ENCODE assay signal across 13 mouse cellular contexts in genomic region chr15:30286245-30286642, GRCm38 (mm10).
A peak's percentile ranks its signal among the peaks of the same experiment; 100 is the strongest.
DNase-seq lines count a peak whose midpoint lies in the region; ATAC-seq and TF ChIP-seq lines count a peak whose summit lies in the region.
"Had no signal": no experiment of that assay in that cellular context is flagged by ENCODE, and none has a peak within 500 bp of the region (broad histone marks: within the 10 kb centered on the region; RNA-seq: fewer than 3 reads in every experiment).

No protein-coding gene starts in this region.

- WGBS in hindbrain, embryonic 13.5 days: 76% methylated on average over 7 of the region's 7 CpGs
- 89% methylated on average over 7 of the region's 7 CpGs for WGBS in hindbrain, embryonic 10.5 days
- 74% methylated on average over 7 of the region's 7 CpGs for WGBS in neural tube, embryonic 14.5 days
- 57% methylated on average over 7 of the region's 7 CpGs for WGBS in hindbrain, postnatal 0 days
- 74% methylated on average over 7 of the region's 7 CpGs for WGBS in neural tube, embryonic 15.5 days

- no peaks in the 10 kb centered on the region for H3K36me3 ChIP-seq in hindbrain, embryonic 13.5 days
- H3K36me3 ChIP-seq in hindbrain, embryonic 10.5 days: no peaks in the 10 kb centered on the region
- no peaks in the 10 kb centered on the region for H3K36me3 ChIP-seq in neural tube, embryonic 14.5 days (ENCODE audit: control insufficient read depth, insufficient read depth, low read length)
- no peaks in the 10 kb centered on the region for H3K36me3 ChIP-seq in hindbrain, postnatal 0 days (ENCODE audit: insufficient read depth, low read length)
- no peaks in the 10 kb centered on the region for H3K36me3 ChIP-seq in neural tube, embryonic 15.5 days

- peaks cover 7% of the 10 kb centered on the region for H3K4me1 ChIP-seq in hindbrain, embryonic 13.5 days (replicated peaks)
- no peaks in the 10 kb centered on the region for H3K4me1 ChIP-seq in hindbrain, embryonic 10.5 days (replicated peaks)
- H3K4me1 ChIP-seq in neural tube, embryonic 14.5 days (ENCODE audit: control insufficient read depth, insufficient read depth, low read length): no peaks in the 10 kb centered on the region; the same call in 1 of the 2 replicates
- peaks cover 6% of the 10 kb centered on the region; the same call in 1 of the 2 replicates for H3K4me1 ChIP-seq in hindbrain, postnatal 0 days (ENCODE audit: insufficient read depth, low read length)
- peaks cover 6% of the 10 kb centered on the region; the same call in 1 of the 2 replicates for H3K4me1 ChIP-seq in neural tube, embryonic 15.5 days

- no peak overlapping the region for H3K4me3 ChIP-seq in hindbrain, embryonic 13.5 days
- no peak overlapping the region for H3K4me3 ChIP-seq in hindbrain, embryonic 10.5 days
- no peak overlapping the region for H3K4me3 ChIP-seq in neural tube, embryonic 14.5 days (ENCODE audit: low read depth, low read length)
- H3K4me3 ChIP-seq in hindbrain, postnatal 0 days (ENCODE audit: low read length): peak overlapping the region; percentile 20
- no peak overlapping the region for H3K4me3 ChIP-seq in neural tube, embryonic 15.5 days (replicated peaks)

- peak; percentile 61 for ATAC-seq in hindbrain, embryonic 13.5 days (ENCODE audit: low FRiP score)
- 0 out of 2 replicates have a peak, but pooled peaks have one; percentile 38 for ATAC-seq in neural tube, embryonic 14.5 days (ENCODE audit: low read depth)
- peak; percentile 85 for ATAC-seq in hindbrain, postnatal 0 days
- peak; percentile 45; the same call in 1 of the 2 replicates for ATAC-seq in neural tube, embryonic 15.5 days (ENCODE audit: low FRiP score)

- no peak for TF ChIP-seq CTCF in hindbrain, postnatal 0 days (IDR thresholded peaks at IDR 0.05; ENCODE audit: low read depth)

- no peak for DNase-seq in hindbrain, embryonic 10.5 days (ENCODE audit: low spot score)
- DNase-seq in neural tube, embryonic 10.5 days (ENCODE audit: extremely low spot score, low spot score): no peak
- DNase-seq in hindbrain, postnatal 0 days (ENCODE audit: low spot score): peak; percentile 73
- no peak for DNase-seq in urinary bladder, postnatal 4 days (ENCODE audit: low spot score in 2 of 2)
- DNase-seq in testis, postnatal 14 days (ENCODE audit: low spot score): no peak
- DNase-seq: adrenal gland, adult 2 months; heart, adult 18-20 months; kidney, postnatal 14 days; lung, postnatal 4 days; thymus, postnatal 4 days had no signal

- H3K27me3 ChIP-seq in hindbrain, embryonic 13.5 days: no peaks in the 10 kb centered on the region
- H3K27me3 ChIP-seq in hindbrain, embryonic 10.5 days (ENCODE audit: insufficient read depth, poor library complexity, severe bottlenecking): no peaks in the 10 kb centered on the region
- H3K27me3 ChIP-seq in neural tube, embryonic 14.5 days (ENCODE audit: control insufficient read depth, insufficient read depth, low read length): no peaks in the 10 kb centered on the region
- H3K27me3 ChIP-seq in hindbrain, postnatal 0 days (ENCODE audit: insufficient read depth, low read length): no peaks in the 10 kb centered on the region
- no peaks in the 10 kb centered on the region for H3K27me3 ChIP-seq in neural tube, embryonic 15.5 days (replicated peaks)

- H3K9me3 ChIP-seq in hindbrain, embryonic 13.5 days: no peaks in the 10 kb centered on the region
- H3K9me3 ChIP-seq in hindbrain, embryonic 10.5 days: no peaks in the 10 kb centered on the region
- no peaks in the 10 kb centered on the region for H3K9me3 ChIP-seq in neural tube, embryonic 14.5 days (ENCODE audit: control insufficient read depth, low read length)
- H3K9me3 ChIP-seq in hindbrain, postnatal 0 days (ENCODE audit: low read length): no peaks in the 10 kb centered on the region
- H3K9me3 ChIP-seq in neural tube, embryonic 15.5 days (replicated peaks): no peaks in the 10 kb centered on the region

- H3K27ac ChIP-seq in hindbrain, embryonic 13.5 days: no peak overlapping the region
- H3K27ac ChIP-seq in hindbrain, embryonic 10.5 days: no peak overlapping the region
- H3K27ac ChIP-seq in neural tube, embryonic 14.5 days (ENCODE audit: low read depth, low read length): no peak overlapping the region
- peak overlapping the region; percentile 41; the same call in 1 of the 2 replicates for H3K27ac ChIP-seq in hindbrain, postnatal 0 days
- H3K27ac ChIP-seq in neural tube, embryonic 15.5 days (replicated peaks): peak overlapping the region; percentile 39

- H3K4me2 ChIP-seq in hindbrain, embryonic 13.5 days: 0 out of 2 replicates have a peak overlapping the region, but pooled peaks have one; percentile 11
- no peak overlapping the region for H3K4me2 ChIP-seq in neural tube, embryonic 14.5 days (ENCODE audit: low read depth, low read length)
- H3K4me2 ChIP-seq in hindbrain, postnatal 0 days (ENCODE audit: low read depth, low read length): peak overlapping the region; percentile 48
- H3K4me2 ChIP-seq in neural tube, embryonic 15.5 days: peak overlapping the region; percentile 24

- H3K9ac ChIP-seq in hindbrain, embryonic 13.5 days: no peak overlapping the region
- no peak overlapping the region for H3K9ac ChIP-seq in neural tube, embryonic 14.5 days (replicated peaks; ENCODE audit: low read depth, low read length)
- no peak overlapping the region for H3K9ac ChIP-seq in hindbrain, postnatal 0 days (replicated peaks; ENCODE audit: low read length)
- no peak overlapping the region for H3K9ac ChIP-seq in neural tube, embryonic 15.5 days (replicated peaks)

Comparison
In these comparisons a context has a peak if more than half of its experiments do, and no peak if none do; other contexts are left out.
1. H3K27ac ChIP-seq: peak in hindbrain, postnatal 0 days (single experiment) and neural tube, embryonic 15.5 days (single experiment); none in hindbrain, embryonic 13.5 days (single experiment), hindbrain, embryonic 10.5 days (single experiment) and neural tube, embryonic 14.5 days (single experiment).
2. Peak in every context shown above with its lines, with median percentiles within 50 percentile points of each other: ATAC-seq.